Mouse (Mus musculus) kidney, adult 2 months (tissue): ENCODE results near the gene Btd.

Experiments
- CTCF ChIP-seq: fragments of 200-500 bp; conservative IDR thresholded peaks from 2 replicates; pipeline ENCODE4 v1.5.1; 2011; ENCODE audit warnings: low read depth, mild to moderate bottlenecking, control low read depth, low read length, moderate library complexity, mixed read lengths; ENCODE audit not compliant: insufficient read depth, insufficient read length
- POLR2A ChIP-seq: fragments of 200-500 bp; IDR thresholded peaks from one replicate; pipeline ENCODE4 v1.6.1; 2011; ENCODE audit warnings: low read depth, low read length, control low read depth

DNA sequence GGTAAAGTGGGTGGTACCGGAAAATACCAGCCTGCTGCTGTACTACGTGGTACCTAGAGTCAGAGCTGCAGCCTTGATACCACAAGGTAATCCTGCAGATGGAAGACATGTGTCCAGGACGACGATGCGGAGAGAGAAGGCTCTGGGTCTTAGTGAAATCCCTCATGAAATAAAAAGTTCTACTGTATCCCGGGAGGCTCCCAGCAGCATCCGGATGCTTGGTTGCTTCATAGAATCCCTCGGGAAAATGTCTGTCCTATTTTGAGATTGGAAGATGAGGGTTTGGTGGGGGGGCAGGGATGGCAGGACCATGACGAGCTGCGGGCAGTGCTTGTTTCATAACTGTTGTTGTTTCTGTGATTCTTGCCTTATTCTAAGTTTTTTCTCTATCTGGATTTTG is 7.2 kb downstream of the Btd start:
- TF ChIP-seq POLR2A (no peak), CTCF (no peak)
